Mouse (Mus musculus) ZHBTc4 (cell line): Measurements from ENCODE around the gene Pold3.

Experiments
- DNase-seq: peaks from one replicate; pipeline ENCODE4 v3.0.0-alpha.2; 2011; ENCODE audit warnings: low read depth, low spot score

Pold3 gene

DNA sequence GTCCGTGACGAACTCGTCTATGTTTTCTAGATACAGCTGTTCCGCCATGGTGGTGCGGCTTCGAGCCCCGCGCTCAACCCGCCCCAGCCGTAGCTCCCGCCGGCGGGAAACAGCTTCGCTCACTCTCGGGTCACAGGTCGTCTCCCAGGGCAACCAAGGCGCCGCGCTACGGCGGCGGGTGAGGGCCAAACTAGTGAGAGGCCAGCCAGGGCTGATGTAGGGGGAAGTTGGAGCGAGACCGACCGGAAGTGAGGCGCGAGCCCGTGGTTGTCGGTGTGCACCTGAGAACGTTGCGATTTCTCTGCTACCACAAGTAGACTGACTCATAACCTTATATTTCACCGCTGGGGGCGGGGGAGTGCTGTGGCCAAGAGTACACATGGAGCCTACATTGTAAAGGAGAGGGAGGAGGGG is at the start of gene Pold3:
TSS of gene Pold3 (minus strand) at position 190 of the 414 bp plus-strand sequence.
- DNase-seq = peak; percentile 99

DNA sequence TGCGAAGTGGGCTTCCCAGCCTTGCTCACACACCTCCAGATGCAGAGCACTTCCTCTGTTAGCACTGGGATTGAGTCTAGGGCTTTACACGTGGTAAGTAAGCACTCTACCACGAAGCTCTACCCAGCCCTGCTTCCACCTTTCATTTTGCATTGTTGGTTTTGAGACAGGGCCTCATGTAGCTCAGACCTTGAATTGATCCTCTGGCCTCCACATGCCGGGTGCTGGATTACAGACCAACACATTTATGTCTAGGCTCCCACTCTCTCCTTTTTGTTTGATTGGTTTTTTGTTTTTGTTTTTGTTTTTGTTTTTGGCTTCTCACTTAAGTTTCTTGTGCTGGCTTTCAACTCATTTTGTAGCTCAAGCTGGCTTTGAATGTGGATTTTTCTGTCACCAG is 49.4 kb upstream of the Pold3 start:
- DNase-seq = no peak

DNA sequence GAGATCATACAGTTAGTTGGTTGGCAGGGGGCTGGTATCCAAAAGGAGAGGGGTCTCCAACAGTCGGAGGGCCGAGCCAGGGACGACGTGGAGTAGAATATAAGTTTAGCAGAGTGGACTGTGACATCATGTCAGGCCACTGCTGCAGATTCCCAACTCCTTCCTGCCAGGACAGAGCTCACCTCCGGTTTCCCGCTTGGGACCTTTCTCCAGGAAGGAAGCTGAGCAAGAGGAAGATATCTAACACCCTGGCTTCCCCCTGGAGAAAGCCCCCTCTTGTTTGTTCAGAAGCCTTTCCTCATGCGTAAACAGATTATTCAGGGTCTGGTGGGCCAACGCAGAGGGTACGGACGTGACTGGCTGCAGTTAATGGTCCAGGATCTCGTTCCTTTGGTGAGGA is 47.3 kb upstream of the Pold3 start:
- DNase-seq = no peak

DNA sequence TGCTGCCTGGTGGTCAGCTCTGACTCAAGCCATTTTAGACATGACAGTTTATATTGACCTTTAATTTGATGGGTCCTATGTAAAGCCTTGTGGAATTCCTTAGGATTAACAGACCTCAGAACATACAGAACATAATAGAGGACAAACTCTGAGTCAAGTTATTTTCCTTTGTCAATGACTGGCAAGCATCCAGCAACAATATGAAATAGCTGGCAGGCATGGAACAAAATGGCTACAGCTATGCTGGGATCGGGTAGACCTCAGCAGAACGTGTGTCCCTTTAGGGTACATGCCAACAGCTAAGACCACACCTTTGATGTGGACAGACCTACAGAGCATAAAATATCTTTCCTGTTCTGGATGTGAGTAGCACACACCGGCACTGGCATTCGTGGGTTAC is 42.1 kb upstream of the Pold3 start:
- DNase-seq = no peak

DNA sequence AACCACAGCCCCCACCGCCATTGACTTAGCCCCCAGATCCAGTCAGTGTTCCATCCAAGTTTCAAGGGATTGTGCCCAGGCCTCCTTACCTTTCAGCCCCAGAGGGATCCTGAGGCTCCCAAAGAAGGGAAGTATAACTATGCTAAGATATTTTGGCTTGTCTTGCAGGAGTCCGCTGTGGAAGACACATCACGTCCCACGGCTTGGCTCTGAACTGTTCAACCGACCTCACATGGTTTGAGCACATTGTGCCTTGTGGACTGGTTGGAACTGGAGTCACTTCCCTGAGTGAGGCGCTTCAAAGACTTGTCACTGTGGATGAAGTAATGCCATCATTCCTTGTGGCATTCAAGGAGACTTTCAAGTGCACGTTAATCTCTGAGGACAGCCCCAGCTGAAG is 38.6 kb upstream of the Pold3 start:
- peak; percentile 74 for DNase-seq

DNA sequence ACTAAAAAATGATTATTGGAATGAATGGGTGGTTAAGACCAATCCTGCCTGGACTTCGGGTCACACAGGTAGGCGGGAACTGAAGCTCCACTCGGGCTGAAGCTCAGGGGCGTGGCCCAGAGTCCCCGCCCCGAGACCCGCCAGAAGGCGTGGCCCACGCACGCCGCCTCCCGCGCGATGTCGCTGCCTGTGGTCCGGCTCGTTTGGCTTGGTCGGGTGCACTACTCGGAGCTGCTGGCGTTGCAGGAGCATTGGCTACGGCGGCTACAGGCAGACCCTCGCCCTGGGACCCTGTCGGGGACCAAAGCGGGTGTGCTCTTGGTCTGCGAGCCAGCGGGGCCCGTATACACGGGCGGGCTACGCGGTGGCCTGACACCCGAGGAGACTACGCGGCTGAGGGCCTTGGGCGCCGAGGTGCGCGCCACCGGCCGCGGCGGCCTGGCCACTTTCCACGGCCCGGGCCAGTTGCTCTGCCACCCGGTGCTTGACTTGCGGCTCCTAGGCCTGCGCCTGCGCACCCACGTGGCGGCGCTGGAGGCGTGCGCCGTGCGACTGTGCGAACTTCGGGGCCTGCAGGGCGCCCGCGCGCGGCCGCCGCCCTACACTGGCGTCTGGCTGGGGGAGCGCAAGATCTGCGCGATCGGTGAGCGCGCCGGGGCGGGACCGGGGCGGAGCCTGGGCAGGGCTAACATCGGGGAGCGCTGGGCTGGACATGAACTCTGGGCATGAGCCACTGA is 37.9 kb upstream of the Pold3 start, which contains the start of gene Lipt2:
TSS of gene Lipt2 (plus strand) at position 173 of the 737 bp plus-strand sequence.
- DNase-seq = peak; percentile 95

DNA sequence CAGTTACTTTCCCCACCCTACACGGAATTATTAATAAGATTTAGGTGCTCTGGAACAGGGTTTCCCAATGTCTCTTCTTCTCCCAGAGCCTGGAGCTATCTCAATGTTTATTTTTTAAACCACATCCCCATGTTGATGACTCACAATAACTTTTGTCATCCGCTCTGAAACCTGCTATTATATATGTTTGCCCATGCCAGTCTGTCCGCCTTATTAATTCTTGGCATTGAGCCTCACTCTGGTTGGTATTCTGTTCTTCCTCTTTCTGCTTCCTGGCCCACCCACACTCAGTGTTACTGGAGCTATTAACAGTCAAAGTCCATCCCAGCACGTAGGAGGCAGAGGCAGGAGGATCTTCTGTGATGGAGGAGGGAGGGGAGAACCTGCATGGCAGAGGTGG is 36.3 kb upstream of the Pold3 start:
- DNase-seq = no peak

DNA sequence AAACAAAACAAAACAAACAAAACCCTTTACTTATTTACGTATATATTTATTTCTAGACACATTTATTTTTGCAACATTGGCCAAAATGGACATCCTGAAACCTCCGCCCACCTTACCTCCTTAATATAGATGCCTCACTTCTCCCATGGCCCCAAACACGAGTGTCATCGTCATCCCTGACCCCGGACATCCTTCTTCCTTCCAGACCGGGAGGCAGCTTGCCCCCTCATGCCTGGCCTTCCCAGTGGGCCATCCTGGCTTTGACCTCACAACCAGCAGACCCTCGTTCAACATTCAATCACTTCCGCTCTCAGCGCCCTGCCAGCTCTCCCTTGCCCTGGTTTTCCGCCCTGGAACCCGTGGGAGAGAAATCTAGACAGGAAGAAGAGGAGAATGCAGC is 29.3 kb upstream of the Pold3 start:
- DNase-seq = no peak

DNA sequence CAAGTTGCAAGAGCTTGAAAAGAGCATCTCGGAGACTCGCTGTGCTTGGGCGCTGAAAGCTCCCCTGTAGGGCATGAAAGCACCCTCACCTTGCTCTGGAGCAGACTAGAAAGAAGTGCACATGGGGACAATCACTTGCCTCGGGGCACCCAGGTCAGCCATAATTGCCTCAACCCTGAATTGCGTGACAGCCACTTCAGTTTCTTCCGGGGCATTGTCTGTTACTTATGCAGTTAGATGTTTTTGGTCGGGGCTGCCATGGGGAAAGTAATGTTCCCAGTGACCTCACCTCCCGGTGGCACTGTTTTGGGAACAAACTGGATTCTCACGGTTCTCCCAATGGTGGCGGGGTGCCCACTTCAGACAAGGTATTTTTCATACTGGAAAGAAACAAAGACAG is 28.7 kb upstream of the Pold3 start:
- DNase-seq = peak; percentile 28

DNA sequence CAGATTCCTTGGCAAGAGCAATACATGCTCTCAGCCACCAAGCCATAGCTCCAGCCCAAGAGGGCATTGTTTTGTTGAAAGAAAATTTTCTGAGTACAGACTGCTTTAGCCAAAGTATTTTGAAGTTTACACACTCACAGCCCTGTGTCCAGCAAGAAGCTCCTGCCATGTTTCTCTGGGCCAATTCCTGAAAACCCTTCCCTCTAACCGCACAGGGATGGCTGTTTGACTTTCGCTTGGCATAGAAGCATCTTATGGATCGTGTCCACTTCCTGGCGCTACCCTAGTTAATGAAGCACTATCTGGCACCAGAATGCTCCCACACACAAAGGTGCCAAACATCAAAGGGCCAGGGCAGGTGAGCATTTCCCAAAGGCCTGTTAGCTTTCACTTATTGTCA is 27.2 kb upstream of the Pold3 start:
- DNase-seq = no peak

DNA sequence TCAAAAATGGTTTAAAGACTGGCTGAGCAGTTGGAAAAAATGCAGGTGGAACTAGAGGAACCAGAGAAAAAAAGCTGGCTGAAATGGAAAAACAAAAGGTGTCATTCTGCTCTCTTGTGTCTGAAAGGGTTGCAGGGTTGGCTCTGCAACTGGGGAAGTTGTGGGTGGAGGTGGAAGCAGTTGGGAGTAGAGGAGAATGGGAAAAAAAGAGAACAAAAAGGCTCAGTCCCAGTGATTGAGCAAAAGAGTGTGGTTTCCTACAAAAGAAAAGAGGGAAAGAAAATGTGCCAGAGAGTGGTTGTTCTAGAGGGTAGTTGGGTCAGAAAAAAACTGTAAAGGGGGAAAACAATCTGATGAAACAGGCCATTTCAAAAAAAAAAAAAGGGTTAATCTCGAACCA is 19.2 kb upstream of the Pold3 start:
- DNase-seq = no peak

DNA sequence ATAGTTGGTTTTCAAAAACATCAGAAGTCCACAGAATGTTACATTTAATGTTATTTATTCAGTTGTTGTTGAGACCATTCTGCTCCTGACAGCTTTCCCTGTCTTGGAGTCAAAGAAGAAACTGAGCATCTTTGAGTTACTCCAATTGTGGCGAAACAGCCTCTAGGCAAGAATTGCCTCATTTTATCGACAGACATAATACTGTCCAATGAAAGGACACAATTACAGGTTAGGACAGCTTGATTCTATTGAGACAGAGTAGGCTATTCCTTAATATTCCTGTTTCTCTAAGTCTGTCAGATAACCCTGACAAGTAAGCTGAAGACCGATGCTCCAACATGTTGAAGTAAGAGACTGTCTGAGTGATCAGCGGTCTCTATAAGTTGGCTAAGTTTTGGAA is 16.7 kb upstream of the Pold3 start:
- no peak for DNase-seq

DNA sequence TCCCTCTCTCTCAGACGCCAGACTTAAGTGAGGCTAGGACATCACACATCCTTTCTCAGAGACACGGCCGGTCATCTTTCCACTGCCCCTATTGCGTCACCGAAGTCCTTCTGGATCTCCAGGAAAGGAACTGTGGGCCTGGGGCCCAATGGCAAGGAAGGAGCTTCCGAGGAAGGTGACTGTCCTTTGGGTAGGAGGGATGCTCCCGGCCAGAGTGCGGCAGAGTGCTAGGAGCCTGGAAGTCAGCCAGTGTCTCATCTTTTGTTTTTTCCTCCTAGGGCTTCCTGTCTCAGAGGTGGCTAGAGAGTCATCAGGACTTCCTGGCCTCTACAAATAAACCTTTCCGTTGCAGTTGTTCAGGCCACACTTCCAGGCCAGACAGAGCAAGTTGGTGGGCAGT is 15.7 kb upstream of the Pold3 start:
- DNase-seq = no peak

DNA sequence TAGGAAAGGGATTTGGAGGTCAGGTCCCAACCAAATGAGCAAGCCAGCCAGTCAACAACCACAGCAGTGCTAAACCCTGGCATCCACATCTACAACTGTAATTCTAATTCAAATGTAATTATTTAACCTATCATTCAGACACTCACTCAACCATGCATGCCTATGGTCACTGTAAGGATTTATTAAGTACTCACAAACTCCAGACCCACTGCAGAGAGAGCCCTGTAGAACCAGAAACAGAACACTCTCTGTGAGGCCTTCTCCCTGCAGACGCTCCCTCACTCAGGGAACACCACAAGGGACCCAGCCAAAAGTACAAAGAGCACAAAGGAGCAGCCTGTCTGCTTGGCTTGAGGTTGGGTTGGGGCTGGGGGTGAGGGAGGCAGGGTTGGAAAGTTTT is 11.0 kb upstream of the Pold3 start:
- no peak for DNase-seq

DNA sequence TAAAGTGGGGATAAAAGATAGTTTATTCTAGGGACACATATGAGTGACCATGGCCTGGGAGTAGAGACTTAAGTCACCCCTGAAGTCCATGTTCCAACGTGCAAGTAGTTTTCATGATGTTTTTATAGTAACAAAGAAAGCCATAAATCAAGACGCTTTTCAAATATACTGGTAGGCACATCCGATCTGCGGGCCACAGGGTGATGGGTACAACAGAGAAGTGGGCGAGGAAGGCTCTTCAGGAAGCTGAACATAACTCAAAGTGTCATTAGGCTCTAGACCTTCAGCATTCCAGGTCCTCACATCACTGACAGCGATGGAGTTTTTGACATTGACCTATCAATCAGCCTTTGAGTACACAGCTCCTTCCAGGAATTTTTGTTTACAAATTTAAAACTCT is 9.2 kb upstream of the Pold3 start:
- DNase-seq = no peak

DNA sequence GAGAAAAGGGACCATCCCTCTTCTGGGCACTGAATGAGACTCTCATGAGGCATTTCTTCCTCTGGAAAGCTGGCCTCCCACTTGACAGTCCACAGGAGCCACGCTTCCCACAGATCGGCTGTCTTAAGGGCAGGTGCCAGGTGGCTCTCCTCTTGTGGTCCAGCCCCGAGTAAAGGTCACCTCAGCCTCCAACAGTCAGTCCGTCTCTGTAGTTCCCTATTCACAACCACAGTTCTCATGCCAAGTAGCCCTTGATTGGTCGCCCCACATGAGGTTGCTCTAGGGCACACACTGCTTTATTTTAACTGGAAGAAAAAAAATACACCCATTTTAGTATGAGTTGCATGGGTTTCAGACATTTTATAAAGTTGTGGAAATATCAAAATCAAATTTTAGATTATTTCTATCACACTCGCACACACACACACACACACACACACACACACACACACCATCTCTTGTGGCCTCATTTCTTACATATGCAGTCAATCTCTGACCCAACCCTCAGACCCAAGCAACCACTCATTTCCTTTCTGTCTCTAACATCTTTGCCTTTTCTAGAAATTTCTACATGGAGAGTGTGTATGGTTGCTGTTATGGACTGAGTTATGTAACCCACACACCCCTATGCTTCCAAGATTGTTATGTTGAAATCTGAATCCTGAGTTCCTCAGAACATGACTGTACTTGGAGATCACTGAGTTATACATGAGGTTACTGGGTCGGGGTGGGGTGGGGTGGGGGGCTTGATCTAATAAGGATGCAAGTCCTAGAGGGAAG is 7.1 kb upstream of the Pold3 start:
- no peak for DNase-seq

DNA sequence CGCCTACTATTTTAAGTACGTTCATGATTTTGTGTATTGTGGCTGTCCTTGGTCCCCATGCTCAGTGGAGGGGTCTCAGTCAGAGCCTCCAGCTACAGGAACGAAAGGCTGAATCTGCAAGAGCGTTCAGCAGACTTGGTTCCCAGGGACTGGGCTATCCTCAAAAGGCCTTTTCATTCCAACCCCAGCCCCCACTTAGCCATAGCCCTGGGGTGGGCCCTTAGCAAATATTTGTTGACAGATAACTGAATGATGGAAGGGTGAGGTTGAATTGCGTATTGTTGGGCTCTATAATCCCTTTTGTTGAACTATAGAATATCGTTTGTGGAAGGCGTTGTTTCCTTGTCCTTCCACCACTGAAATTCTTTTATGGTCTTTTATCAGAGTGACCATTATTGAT is 5.1 kb upstream of the Pold3 start:
- DNase-seq = no peak

DNA sequence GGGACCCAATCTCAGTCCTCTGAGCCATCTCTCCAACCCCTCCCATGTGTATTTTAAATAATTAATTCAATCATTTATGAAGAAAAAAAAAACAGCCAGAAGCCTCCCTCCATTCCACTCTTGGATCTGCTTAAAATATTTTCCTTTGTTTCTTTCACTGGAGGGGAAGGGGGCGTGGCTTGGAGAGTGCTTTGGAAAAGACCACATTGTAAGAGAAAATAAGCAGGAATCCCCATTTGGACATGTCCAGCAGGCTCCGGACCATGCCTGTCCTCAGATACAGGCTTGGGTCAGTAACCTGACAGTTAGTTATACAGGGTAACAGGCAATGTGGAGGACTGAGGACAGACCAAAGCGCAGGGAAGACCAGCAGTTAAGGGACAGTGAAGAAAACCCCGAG is 3.8 kb upstream of the Pold3 start:
- DNase-seq = no peak

DNA sequence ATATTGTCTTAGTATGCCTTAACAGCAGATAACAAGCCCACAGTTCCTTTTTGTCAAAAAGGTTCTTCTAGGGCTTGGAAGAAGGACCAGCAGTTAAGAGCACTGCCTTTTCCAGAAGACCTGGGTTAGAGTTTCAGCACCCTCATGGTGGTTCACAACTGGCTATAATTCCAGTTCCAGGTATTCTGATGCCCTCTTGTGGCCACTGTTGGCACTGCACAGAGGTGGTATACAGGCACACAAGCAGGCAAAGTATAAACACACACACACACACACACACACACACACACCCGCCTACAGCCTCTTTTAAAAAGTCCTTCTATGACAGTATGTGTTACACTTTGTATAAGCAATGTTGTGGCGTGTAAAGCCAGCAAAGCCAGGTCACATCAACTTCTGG is 2.8 kb upstream of the Pold3 start:
- DNase-seq = peak; percentile 82

DNA sequence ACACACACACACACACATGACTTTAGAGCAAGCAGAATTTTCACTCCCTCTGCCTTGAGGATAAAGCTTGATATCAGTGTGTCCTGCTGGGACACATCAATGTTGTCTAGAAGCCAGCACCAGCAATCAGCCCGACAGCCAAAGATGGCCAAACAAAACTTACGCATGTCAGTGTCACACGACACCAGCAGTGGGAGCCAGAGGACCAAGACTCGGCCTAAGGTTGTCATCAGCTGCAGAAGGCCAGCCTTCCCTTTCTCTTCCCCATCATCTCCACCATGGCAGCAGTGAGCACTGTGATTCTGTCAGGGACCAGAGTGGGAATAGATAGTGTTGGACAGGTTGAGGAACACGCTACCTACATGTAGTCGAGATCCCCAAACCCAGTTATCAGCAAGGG is 2.1 kb upstream of the Pold3 start:
- peak; percentile 83 for DNase-seq

DNA sequence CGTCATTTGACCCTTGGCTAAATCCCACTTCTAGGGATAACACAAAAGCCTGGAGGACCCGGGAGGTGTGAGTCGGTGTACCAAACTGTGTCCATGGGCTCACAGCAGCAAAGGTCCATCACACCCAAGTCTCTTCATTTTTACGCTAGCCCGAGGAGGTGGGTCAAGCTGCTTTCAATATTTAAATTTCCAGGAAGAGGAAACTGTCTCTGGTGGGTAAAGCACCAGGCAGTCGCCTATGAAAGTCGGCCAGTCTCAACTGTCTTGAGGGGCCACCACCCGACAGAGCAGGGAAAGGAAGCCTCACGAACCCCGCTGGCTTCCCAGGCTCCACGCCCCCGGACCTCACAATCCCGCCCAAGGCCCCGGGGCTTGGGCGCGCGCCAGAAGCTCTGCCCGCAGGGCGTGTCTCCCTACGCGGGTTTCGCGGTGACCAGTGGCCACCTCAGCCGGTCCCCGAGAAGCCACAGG is 539 bp downstream of the Pold3 start:
- DNase-seq = peak; percentile 71

DNA sequence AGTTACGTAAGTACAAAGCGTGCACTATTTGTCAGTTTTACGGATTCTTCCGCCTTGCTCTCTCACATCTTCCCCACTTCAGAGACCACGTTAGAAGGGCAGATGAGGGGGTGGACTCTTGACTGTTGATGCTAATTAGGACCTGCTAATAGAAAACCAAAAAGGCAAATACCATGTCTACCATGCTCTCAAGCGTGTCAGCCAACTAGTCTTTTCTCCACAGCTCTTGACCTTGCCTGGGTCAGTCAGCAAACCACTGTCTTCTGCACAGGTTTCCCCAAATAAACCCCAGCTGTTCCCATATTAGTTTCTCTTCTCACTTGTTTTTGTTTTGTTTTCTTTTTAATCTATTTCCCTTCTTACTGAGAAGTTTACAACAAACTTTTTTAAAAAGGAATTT is 7.1 kb downstream of the Pold3 start:
- DNase-seq = no peak

DNA sequence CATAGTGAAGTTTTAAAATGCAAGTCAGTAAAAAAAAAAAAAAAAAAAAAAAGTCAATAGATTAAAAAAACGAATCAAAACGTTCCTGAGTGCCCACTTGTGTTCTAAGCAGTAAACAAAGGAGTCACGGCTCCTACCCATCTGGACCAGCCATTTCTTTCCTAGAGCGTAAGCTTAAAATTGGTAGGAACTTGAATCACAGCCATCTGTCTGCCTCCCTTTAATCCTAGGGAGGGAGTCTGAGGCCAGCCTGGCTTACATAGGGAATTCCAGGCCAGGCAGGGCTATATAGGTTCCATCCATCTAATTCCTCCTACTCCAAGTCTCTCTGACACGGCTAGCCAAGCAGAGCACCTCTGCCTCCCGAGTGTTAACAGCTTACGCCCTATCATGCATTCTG is 7.5 kb downstream of the Pold3 start:
- DNase-seq = no peak
